Mouse (Mus musculus): Measurements from ENCODE around the gene Rlbp1. TPM values are rescaled to one million over a fixed set of nuclear protein-coding genes. Genes with fewer than 3 reads are reported as not detected.

Rlbp1 gene
- total RNA-seq, 2 experiments from 2014 or later: 24.8 to 27.9 TPM

GRCm38 (mm10) chr7:79331197-79331596, 55.7 kb downstream of the Rlbp1 start:
- DNase-seq (ENCODE audit: low spot score in 2 of 2): no peak

- no peak for DNase-seq (ENCODE audit: low spot score in 2 of 2)
These were observed 58.1 kb downstream of the Rlbp1 start for GRCm38 (mm10) chr7:79328769-79329168.

Other genes starting within 250 kb of the Rlbp1 start
- 100 to 1,000 TPM; 184 to 202 TPM for gene Mfge8, start 238.0 kb downstream of the Rlbp1 start, total RNA-seq (2021)
- 10 to 100 TPM; 87.3 to 92.1 TPM for gene Abhd2, start 113.8 kb downstream of the Rlbp1 start, total RNA-seq (2021)
- 1 to 10 TPM in 1 of 2 experiments, under 1 TPM in 1; 0.42 to 1.3 TPM for gene Fanci, start 4.9 kb upstream of the Rlbp1 start, total RNA-seq (2021)
- gene Polg, start 79.3 kb upstream of the Rlbp1 start, total RNA-seq (2021): 100 to 1,000 TPM in 1 of 2 experiments, 10 to 100 TPM in 1; 92.3 to 115 TPM
- 1 to 10 TPM; 1.6 to 2.3 TPM for gene Rhcg, start 230.6 kb upstream of the Rlbp1 start, total RNA-seq (2021)